Mouse (Mus musculus) telencephalon, adult 2 months (tissue): ENCODE results near the gene Nup205.
A peak's percentile ranks its signal among the peaks of the same experiment; 100 is the strongest.
"Not testable (repeated sequence)": the region's sequence is repeated elsewhere in the genome, so short reads cannot be mapped to it uniquely, and the experiment has no call there.

Experiments used
- DNase-seq: peaks from one replicate; pipeline ENCODE4 v3.0.0-alpha.2; 2011; ENCODE audit warnings: low read depth, low spot score

Gene Nup205

GRCm38 (mm10) chr6:35176979-35177649 is at the start of gene Nup205:
Gene Nup205, plus strand, starts transcription at chr6:35177421.
- DNase-seq: peak; percentile 86

GRCm38 (mm10) chr6:35132806-35133205 is 44.4 kb upstream of the Nup205 start:
- DNase-seq: peak; percentile 1

GRCm38 (mm10) chr6:35133246-35133578 is 44.0 kb upstream of the Nup205 start:
- no peak for DNase-seq

GRCm38 (mm10) chr6:35133579-35134488 is 43.4 kb upstream of the Nup205 start, which contains the start of gene Cnot4:
Gene Cnot4, minus strand, starts transcription at chr6:35133724.
- DNase-seq: peak; percentile 97

- DNase-seq: no peak
Measured at GRCm38 (mm10) chr6:35134844-35135243, 42.4 kb upstream of the Nup205 start.

- no peak for DNase-seq
Measured at GRCm38 (mm10) chr6:35140351-35140750, 36.9 kb upstream of the Nup205 start.

- DNase-seq: no peak
Measured at GRCm38 (mm10) chr6:35145569-35145968, 31.7 kb upstream of the Nup205 start.

- no peak for DNase-seq
Measured at GRCm38 (mm10) chr6:35147726-35148422, 29.3 kb upstream of the Nup205 start.

- no peak for DNase-seq
Measured at GRCm38 (mm10) chr6:35154540-35154939, 22.7 kb upstream of the Nup205 start.

GRCm38 (mm10) chr6:35169250-35169649 is 8.0 kb upstream of the Nup205 start:
- no peak for DNase-seq

GRCm38 (mm10) chr6:35172028-35172427 is 5.2 kb upstream of the Nup205 start:
- not testable (repeated sequence) for DNase-seq

GRCm38 (mm10) chr6:35173181-35173580 is 4.0 kb upstream of the Nup205 start:
- DNase-seq: no peak

GRCm38 (mm10) chr6:35177650-35178272 is 540 bp downstream of the Nup205 start:
- DNase-seq: no peak

GRCm38 (mm10) chr6:35179299-35179698 is 2.1 kb downstream of the Nup205 start:
- not testable (repeated sequence) for DNase-seq

- no peak for DNase-seq
Measured at GRCm38 (mm10) chr6:35184781-35185180, 7.6 kb downstream of the Nup205 start.

- DNase-seq: no peak
Measured at GRCm38 (mm10) chr6:35191198-35191597, 14.0 kb downstream of the Nup205 start.

GRCm38 (mm10) chr6:35225696-35226095 is 48.5 kb downstream of the Nup205 start:
- DNase-seq: no peak

- DNase-seq: no peak
Measured at GRCm38 (mm10) chr6:35229415-35229814, 52.2 kb downstream of the Nup205 start.

- no peak for DNase-seq
Measured at GRCm38 (mm10) chr6:35236108-35236785, 59.0 kb downstream of the Nup205 start.

GRCm38 (mm10) chr6:35243252-35243651 is 66.0 kb downstream of the Nup205 start:
- no peak for DNase-seq

- DNase-seq: no peak
Measured at GRCm38 (mm10) chr6:35243989-35244388, 66.8 kb downstream of the Nup205 start.
